Mouse (Mus musculus): ENCODE measurements around the gene Sox6.

DNA sequence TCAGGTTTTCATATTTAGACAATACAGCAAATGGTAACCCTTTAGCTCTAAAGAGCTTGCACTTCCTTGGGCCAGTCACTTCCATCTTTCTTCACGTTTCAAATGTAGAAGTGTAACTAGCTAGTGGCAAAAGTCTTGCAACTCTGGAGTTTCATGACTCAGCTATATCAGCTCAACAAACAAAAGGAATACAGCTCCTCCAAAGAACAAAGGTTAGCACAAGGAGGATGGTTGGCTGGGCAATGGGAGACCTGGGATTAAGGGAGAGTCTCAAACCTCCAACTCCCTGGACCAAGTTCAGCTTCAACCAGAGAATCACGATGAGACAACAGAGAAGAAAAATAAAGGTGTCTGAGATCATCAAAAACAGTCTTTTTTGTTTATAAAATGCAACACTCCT lies 174.2 kb downstream of the Sox6 start:
- no peak for TF ChIP-seq POLR2A (IDR thresholded peaks at IDR 0.05; ENCODE audit: borderline replicate concordance, low read depth, low read length)
- no peak for TF ChIP-seq CTCF (IDR thresholded peaks at IDR 0.05; ENCODE audit: low read depth, low read length)
